Mouse (Mus musculus) embryo, embryonic 11 days (tissue): ENCODE data around the gene Med4.

Source experiments
- DNase-seq: peaks from one replicate; pipeline ENCODE4 v3.0.0-alpha.2; 2015

Med4 gene

GRCm38 (mm10) chr14:73509765-73510423, at the start of gene Med4:
Gene Med4, plus strand, starts transcription at chr14:73510025.
- peak; percentile 96 for DNase-seq

- DNase-seq = no peak
Observed at GRCm38 (mm10) chr14:73460514-73461134, 49.2 kb upstream of the Med4 start.

- DNase-seq = no peak
Observed at GRCm38 (mm10) chr14:73462211-73462610, 47.6 kb upstream of the Med4 start.

GRCm38 (mm10) chr14:73467697-73468096, 42.1 kb upstream of the Med4 start:
- DNase-seq = no peak

- no peak for DNase-seq
Observed at GRCm38 (mm10) chr14:73469506-73469905, 40.3 kb upstream of the Med4 start.

GRCm38 (mm10) chr14:73470593-73470992, 39.2 kb upstream of the Med4 start:
- no peak for DNase-seq

- DNase-seq = no peak
Observed at GRCm38 (mm10) chr14:73472205-73472604, 37.6 kb upstream of the Med4 start.

- no peak for DNase-seq
Observed at GRCm38 (mm10) chr14:73473670-73474460, 36.0 kb upstream of the Med4 start.

GRCm38 (mm10) chr14:73474636-73475093, 35.2 kb upstream of the Med4 start:
- peak; percentile 42 for DNase-seq

- no peak for DNase-seq
Observed at GRCm38 (mm10) chr14:73475506-73475905, 34.3 kb upstream of the Med4 start.

GRCm38 (mm10) chr14:73476361-73476934, 33.4 kb upstream of the Med4 start:
- DNase-seq = peak; percentile 20

- no peak for DNase-seq
Observed at GRCm38 (mm10) chr14:73477077-73477476, 32.7 kb upstream of the Med4 start.

- DNase-seq = no peak
Observed at GRCm38 (mm10) chr14:73478321-73478720, 31.5 kb upstream of the Med4 start.

- DNase-seq = no peak
Observed at GRCm38 (mm10) chr14:73479771-73480170, 30.1 kb upstream of the Med4 start.

GRCm38 (mm10) chr14:73483516-73484229, 26.2 kb upstream of the Med4 start:
- DNase-seq = no peak

- DNase-seq = no peak
Observed at GRCm38 (mm10) chr14:73484366-73485110, 25.3 kb upstream of the Med4 start.

GRCm38 (mm10) chr14:73486641-73487040, 23.2 kb upstream of the Med4 start:
- no peak for DNase-seq

- no peak for DNase-seq
Observed at GRCm38 (mm10) chr14:73493356-73493755, 16.5 kb upstream of the Med4 start.

GRCm38 (mm10) chr14:73494122-73494521, 15.7 kb upstream of the Med4 start:
- no peak for DNase-seq

GRCm38 (mm10) chr14:73495753-73496152, 14.1 kb upstream of the Med4 start:
- DNase-seq = no peak

GRCm38 (mm10) chr14:73501283-73501682, 8.5 kb upstream of the Med4 start:
- no peak for DNase-seq

- DNase-seq = no peak
Observed at GRCm38 (mm10) chr14:73501721-73502120, 8.1 kb upstream of the Med4 start.
